Mouse (Mus musculus) ZHBTc4 (cell line): ENCODE data around the gene 9130213A22Rik.

Source experiments
- DNase-seq: peaks from one replicate; pipeline ENCODE4 v3.0.0-alpha.2; 2011; ENCODE audit warnings: low read depth, low spot score

Gene 9130213A22Rik

DNA sequence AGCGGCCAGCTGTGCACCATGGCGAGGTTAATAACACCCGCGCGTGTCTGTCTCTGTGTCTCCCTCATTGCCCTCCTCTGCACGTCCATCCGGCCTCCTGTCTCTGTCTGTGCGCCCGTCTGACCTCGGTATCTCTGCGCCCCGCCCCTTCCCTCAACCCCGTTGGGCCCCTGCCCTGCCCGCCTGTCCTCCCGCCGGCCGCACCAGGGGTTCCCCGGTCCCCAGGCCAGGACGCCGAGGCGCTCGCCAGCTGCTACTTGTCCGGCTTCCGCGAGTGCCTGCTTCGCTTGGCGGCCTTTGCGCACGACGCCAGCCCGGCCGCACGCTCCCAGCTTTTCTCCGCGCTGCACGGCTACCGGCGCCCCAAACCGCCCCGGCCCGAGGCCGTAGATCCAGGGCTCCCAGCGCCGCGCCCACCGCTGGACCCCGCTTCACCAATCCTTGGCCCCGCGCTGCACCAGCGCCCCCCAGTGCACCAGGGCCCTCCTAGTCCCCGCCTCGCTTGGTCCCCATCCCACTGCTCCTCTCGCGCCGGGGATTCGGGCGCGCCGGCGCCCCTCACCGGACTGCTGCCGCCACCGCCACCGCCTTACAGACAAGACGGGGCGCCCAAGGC is at the start of gene 9130213A22Rik:
Gene 9130213A22Rik (minus strand): TSS at position 254 of the 616 bp plus-strand sequence.
- DNase-seq = peak; percentile 82

DNA sequence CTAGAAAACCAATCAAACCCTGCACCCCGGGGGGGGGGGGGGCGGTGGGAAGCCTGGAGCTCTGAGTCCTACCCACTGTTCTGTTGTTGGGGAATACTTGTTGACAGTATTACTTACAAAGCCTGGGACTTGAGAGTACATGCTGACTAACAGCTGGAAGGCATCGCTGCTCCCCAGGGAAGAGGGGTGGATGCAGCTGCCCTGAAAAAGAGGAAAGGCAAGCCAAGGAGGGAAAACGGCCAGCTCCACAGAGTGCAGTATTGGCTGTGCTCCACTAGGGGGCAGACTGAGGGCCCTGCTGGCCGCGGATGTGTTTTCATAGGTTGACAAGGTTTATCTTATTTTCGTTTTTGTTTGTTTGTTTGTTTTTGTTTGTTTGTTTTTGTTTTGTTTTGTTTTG is 49.2 kb upstream of the 9130213A22Rik start:
- DNase-seq = peak; percentile 64

DNA sequence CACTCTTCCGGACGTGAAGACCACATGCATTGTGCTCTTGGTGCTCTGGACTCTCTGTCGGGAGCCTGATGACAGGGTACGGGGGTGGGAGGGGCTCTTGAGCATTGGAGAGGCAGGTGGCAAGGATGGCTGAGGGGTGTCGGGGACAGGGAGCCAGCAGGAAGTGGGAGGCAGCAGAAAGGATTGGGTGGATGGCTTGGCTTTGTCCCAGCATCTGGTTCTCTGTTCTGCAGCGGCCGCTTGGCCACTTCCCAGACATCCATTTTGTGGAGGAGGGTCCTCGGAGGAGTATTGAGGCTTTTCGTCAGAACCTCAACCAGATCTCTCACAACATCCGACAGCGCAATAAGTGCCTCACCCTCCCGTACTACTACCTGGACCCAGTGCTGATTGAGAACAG is 46.9 kb upstream of the 9130213A22Rik start:
- DNase-seq = no peak

DNA sequence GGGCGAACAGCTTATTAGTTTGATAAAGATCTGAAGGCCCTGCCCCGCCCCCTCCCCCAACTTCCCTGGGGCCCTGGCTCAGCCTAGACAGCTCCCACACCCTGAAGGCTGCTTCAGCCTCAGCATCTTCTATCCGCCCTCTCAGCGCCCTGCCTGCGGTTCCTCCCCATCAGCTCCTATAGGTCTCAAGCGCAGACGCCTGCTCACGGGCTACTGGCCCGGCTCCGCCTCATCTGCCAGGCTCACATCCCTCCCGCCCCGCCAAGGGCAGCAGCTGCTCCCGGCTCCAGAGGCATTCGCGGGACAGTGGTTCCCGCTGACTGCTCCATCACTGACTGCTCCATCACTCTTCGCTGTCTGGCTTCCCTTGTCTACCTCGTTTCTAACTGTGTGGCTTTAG is 34.4 kb upstream of the 9130213A22Rik start, which contains the start of gene Alox12b:
Gene Alox12b (plus strand): TSS at position 190 of the 400 bp plus-strand sequence.
- DNase-seq = peak; percentile 37

DNA sequence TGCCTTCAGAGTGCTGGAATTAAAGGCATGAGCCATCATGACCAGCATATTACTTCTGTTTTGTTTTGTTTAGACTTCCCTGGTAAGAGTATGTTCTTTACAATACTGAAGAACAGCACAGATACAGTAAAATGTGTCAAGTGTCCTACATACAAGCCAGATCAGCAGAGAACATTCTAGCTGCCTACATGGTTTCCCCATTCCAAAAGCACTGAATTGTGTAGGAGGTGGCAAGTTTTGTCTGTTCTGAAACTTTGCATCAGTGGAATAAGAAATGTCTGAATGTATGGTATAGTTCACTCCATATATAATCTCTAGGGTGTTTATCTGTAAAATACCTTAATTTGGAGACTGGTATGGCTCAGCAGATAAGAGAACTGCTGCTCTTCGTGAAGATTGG is 33.0 kb upstream of the 9130213A22Rik start:
- no peak for DNase-seq

DNA sequence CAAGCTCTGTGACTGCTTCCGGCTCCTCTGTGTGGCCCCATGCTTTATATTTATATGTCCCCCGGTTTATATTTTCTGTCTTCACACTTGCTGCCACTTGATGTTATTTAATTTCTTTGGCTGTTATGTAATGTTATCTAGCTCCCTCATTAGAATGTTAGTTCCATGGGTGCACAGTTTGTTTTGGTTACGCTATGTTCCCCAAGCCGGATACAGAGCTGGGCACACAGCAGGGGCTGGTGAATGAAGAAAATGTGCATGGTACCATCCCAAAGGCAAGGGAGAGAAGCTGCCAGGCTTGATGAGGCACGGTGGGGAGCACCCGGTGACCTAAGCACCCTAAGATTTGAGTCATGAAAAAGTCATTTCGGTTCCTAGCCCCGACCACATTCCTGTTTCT is 31.4 kb upstream of the 9130213A22Rik start:
- DNase-seq = no peak

DNA sequence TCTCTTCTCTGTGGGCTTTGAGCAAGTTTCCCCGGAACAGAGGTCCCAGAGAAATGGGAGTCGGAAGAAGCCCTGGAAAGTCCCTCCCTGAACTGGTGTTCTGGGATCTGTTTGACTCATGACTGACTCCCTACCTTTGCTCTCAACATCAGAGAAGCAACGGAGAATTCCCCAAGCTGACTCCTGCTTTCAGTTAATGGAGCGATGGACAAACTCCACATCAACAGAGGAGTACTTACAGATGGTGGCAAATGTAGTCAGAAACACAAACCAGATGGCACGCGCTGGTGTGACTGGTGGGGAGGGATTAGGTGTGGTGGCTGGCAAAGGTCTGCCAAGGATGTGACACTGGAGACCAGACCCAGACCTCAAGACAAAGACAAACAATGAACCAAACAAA is 28.6 kb upstream of the 9130213A22Rik start:
- no peak for DNase-seq

DNA sequence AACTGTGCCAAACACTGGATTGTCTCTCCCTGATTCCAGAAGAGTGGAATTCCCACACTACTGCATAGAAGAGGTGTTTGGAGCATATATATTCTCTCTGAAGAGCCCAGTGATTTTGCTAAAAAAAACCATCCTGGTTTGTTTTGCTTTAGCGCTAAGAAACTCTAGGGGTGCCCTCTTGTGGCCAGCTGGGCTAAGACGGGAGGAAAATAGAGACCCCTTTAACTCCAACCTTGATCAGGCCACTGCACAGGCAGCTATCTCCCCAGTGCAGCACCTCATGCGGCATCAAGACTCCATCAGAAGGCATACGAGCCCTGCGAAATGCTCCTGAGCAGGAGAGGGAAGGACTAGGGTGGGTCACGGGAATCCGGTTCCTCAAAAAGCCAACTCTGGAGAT is 28.1 kb upstream of the 9130213A22Rik start:
- DNase-seq = peak; percentile 69

DNA sequence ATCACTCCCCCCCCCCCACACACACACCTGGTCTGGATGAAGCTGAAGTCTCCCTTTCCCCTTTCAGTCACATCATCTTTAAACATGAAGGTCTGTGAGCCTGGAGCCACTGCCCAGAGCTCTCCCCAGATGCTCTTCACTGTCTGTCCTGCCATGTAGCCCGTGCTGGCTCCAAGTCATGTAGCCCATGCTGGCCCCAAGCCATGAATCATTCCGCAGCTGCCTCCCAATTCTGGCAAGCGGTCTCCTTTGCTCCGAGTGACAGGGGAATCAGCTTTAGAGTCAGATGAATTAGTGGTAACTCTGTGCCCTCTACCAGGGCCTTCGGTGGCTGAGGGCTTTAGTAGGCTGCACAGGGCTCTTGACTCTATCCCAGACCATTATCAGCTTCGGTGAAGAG is 27.3 kb upstream of the 9130213A22Rik start:
- DNase-seq = no peak

DNA sequence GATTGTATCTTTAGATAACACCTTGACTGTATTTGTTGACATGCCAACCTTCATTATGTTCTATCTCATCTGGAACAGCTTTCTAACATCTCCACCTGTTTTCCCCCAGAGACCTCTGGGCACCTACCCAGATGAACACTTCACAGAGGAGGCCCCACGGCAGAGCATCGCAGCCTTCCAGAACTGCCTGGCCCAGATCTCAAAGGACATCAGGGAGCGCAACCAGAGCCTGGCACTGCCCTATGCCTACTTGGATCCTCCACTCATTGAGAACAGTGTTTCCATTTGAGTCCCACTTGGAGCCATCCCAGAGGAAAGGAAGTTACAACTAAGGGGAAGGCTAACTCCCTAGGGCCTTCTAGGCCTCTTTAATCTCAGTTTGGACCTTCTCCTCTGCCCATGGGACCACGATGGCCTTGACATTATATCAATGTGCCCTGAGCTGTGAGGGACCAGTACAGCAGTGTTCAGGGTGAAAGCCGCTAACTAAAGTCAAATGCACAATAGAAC is 26.1 kb upstream of the 9130213A22Rik start:
- DNase-seq = no peak

DNA sequence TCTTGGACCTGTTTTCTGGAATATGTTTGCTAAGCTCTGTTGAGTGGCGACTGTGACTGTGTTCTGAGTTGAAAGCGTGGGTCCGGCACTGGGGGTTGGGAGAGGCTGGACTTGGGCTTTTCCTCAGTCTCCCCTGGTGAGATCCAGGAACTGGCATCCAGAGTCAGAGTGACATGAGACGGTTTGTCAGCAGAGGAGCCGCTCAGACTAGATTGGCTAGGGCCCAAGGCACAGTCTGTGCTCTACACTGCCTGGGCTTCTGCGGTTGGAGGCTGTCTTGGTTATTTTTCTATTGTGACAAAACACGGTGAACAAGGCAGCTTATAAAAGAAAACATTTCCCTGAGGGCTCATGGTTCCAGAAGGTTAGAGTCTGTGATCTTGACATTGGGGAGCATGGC is 25.2 kb upstream of the 9130213A22Rik start:
- DNase-seq = no peak

DNA sequence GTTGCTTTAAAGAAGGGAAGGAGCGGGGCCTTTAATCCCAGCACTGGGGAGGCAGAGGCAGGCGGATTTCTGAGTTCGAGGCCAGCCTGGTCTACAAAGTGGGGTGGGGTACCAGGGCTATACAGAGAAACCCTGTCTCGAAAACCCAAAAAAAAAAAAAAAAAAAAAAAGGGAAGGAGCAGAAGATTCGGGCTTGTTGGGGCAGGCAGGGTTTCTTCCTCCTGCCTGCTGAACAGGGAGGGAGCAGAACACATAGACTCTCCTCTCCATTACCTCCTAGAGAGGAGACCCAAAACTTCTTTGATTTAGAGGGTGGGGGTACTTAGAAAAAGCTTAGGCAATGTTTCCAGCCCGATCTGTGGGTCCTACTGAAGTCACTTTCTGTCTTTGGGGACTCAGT is 13.0 kb upstream of the 9130213A22Rik start:
- no peak for DNase-seq

DNA sequence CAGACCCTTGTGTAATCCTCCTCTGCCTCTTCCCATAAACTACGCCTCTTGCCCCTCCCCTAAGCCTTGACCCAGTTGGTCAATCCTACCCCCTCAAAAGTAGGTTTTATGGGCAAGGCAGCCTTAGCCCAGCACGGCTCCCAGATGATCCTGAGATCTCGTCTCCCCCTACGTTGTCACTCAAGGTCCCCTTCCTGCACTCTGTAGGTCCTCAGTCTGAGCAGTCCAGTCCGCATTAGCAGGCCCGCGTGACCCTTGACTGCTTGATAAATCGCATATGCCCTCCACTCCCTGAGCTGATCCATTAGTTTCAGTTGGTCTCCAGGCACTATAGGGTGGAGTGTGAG is 12.2 kb upstream of the 9130213A22Rik start:
- DNase-seq = no peak

DNA sequence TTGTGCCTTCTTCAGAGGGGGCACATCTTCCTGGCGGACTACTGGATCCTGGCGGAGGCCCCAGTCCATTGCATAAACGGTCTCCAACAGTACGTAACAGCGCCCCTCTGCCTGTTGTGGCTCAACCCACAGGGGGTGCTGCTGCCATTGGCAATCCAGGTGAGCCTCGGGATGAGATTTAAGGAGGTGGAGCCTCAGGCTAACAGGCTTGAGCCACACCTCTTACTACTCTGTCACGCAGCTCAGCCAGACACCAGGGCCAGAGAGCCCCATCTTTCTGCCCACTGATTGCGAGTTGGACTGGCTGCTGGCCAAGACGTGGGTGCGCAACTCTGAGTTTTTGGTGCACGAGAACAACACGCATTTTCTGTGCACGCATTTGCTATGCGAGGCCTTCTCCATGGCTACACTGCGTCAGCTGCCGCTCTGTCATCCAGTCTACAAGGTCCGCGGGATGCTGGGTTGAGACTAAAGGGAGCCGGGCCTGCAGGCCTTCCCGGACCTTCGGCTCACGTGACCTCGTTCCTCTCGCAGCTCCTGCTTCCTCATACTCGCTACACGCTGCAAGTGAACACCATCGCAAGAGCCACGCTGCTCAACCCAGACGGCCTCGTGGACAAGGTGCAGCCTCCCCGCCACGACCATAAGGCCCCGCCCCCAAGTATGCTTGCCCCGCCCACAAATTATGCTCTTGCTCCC is 11.7 kb upstream of the 9130213A22Rik start:
- peak; percentile 85 for DNase-seq

DNA sequence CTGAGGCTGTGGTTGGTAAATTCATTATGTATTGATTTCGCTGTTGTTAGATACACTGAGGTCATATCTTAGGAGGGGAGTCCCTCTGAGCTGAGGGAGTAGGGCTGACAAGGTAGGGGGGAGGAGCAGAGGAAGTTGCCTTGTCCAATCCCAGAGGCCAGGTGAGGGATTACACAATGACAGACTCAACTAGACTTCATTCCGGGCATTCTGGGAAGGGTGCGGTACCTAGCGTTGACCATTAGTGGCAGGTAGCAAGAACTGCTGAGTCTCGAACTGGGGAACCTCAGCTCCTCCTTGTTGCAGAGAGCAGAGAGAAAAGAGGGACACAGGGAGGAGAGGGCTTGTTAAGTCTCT is 11.2 kb upstream of the 9130213A22Rik start:
- DNase-seq = peak; percentile 86

DNA sequence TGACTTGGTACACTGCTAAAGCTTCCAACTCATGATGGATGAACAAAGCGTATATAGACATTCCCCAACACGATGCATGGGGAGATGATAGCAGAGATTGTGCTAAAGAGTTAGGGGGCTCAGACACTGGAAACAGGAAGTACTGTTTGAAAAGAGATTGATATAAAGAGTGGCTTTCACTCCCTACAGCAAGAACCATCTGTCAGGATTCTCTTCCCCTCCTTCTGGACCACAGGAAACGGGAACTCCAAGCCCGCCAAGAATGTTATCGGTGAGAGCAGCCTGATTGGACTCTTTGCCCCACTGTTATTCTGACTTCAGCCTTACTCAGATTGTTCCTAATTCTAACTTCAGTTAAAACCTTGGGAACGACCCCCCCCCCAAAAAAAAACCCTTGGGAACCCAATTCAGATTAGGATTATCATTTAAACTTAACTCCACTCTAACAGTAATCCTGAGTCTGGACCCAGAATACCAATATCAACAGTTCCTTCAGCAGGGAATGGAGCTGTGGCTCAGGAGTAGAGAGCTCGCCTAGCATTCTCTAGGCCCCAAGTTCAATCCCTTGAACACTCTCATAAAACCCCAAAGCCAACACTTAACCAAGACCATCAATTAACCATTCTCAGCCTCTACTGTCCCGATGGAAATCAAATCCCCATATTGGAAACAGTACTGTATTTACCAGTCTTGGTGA is 6.2 kb upstream of the 9130213A22Rik start:
- DNase-seq = no peak

DNA sequence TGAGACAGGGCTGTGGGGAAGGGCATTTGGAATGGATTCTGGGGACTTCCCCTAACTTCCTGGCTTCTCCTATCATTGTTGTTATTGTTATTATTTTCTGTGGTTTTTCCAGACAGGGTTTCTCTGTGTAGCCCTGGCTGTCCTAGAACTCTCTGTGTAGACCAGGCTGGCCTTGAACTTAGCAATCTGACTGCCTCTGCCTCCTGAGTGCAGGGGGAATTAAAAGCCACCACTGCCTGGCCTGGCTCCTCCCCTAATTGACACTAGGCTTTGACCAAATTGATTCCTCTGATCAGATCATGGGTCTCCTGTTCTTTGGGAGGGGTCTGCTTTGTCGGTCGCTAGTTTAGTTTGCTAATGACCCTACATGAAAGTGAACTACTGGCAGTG is 4.3 kb upstream of the 9130213A22Rik start:
- peak; percentile 41 for DNase-seq

DNA sequence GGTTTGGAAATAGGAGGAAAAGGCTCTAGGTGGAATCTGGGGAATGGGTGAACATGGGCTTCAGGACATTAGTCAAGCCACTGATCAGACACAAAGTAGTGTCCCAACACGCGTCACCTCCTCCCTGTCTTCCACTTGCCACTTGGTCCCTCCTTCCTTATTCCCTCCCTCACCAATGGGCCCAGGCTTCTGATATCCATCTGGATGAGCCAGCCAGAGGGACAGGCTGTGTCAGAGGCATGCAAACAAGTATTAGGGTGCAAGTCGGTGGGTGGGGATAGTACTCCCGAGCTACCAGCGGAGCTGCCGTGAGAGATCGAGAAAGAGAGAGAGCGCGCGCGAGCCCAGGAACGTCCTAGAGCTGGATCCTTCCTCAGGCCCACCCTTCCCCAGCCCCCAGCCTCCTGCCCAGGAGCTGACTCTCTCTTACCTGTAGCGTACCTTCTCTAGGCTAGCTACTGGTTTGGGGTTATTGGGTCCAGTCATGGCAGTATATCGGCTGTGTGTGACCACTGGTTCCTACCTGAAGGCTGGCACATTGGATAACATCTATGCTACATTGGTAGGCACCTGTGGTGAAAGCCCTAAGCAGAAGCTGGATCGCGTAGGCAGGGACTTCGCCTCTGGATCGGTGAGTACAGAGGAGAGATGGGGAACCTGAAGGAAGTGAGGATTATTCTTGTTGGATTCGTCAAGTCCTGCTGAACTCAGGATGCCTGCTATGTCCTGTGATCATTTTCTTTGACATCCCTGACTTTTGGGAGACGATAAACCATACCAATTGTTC is 3.7 kb upstream of the 9130213A22Rik start:
- no peak for DNase-seq

DNA sequence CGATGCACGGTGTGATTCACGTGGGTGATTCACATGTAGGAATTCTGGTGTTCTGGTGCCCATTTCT is 3.3 kb upstream of the 9130213A22Rik start, which contains the start of gene Aloxe3:
Gene Aloxe3 (plus strand): TSS at position 45 of the 67 bp plus-strand sequence.
- no peak for DNase-seq

DNA sequence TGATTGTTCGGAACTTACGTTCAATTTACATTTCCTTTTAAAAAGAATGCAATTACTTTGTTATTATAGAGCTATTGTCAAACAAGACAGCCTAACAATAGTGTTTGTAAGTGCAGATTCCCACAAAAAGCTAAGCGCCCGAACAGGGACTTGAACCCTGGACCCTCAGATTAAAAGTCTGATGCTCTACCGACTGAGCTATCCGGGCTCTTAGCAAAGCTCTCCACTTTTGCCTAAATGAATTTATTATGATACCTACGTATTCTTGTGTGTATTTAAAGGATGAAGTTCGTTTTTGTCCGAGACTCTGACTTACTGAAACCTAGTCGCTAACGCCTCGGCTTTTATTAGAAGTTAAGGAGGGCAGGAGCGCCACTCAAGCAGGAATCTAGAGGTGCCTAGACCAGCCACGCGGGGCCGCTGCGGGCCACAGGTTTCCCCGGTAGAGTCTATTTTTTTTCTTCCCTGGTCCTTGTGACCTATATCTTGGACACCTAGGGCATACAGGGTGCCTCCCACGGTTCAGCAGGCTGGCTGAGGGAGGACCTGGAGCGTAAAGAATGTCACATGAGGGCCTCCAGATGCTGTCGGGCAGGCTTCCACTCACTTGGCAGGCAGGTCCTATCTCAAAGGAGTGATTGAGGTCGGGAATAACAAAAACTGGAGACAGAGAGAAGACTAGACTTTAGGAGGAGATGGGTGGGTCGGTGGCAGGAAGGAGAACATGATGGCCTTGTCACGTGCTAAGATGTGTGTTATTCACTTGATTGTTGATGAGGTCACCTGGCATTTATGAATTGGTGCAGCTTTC is 2.9 kb upstream of the 9130213A22Rik start:
- DNase-seq = peak; percentile 96

DNA sequence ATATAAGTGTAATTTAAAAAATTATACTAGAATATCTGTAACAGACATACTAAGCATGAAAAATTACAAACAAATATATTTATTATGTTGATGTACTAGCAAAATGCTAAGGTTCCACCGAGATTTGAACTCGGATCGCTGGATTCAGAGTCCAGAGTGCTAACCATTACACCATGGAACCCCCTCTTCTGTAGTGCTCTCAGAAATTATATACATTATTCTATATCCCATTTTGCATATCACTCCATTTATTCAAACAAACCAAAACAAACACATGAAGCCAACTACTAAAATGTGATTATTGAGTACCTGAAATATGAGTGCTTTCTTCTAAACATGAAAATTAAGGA is 2.1 kb upstream of the 9130213A22Rik start:
- peak; percentile 77 for DNase-seq
